Mouse (Mus musculus) gonadal fat pad, adult 2 months (tissue): ENCODE data around the gene Clec2i. TPM values are rescaled to one million over a fixed set of nuclear protein-coding genes. Genes with fewer than 3 reads are reported as not detected.
"Not testable (repeated sequence)": the region's sequence is repeated elsewhere in the genome, so short reads cannot be mapped to it uniquely, and the experiment has no call there.

Experiments used
- DNase-seq: peaks from one replicate; pipeline ENCODE4 v3.0.0-alpha.2; 2012; ENCODE audit warnings: low read depth
- polyA plus RNA-seq: library from polyadenylated mRNA; depleted of rRNA; stranded (reverse); fragments of >200 nt; gene quantifications from 2 replicates; pipeline ENCODE4 v1.2.3, GENCODE M21; 2012

The Clec2i gene
- polyA plus RNA-seq, 1 experiment = 0.22 TPM

DNA sequence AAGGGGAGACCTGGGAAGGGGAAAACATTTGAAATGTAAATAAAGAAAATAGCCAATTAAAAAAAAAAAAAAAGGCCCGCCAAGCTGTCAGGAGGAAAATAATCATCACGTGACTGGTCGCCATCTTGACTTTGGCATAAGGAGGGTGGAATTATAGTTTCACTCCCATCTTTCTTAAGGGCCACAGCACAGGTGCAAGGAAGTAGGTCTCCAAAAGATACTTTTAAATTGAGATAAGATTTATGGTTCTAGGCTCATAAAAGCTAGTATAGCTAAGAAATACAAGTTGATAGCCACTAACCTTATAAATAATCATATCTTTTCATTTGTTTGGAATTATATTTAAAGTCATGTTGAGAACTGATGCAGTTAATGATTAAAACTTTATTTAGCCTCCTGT is 32.5 kb upstream of the Clec2i start:
- no peak for DNase-seq

DNA sequence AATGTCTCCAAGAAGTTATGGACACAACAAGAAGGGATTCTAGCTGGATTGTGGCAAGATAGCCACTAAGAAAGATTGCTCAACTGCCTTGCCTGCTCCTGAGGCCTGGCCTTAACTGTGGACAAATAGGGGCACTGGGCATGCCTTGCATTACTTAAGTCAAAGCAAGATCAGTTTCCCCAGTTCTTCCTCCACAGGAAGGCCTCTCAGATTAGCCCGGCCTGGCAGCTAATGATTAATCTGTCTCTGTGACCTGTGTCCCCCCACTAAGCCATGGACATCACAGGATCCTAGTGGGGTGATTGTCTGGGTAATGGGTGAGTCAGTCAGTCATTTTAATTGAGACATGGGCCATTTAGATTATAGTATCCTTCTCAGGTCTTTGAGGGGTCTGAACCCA is 31.9 kb upstream of the Clec2i start:
- DNase-seq = no peak

DNA sequence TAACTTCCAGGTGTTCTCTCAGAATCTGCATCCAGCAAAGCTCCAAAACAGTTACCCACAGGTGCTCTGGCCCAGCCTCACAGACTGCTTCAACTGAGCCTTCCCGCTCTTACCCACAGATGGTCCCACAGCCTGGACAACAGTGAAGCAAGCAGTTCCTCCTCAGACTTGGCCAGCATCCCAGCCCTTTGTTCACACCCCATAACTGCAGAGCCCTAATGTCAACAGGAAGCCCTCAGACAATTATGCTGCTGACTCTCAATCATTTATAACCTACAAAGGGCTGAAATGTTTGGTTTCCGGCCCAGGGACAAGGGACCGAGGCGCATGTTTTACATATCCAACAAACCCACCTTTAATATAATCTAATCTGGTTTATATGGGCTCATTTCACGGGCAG is 31.1 kb upstream of the Clec2i start:
- no peak for DNase-seq

DNA sequence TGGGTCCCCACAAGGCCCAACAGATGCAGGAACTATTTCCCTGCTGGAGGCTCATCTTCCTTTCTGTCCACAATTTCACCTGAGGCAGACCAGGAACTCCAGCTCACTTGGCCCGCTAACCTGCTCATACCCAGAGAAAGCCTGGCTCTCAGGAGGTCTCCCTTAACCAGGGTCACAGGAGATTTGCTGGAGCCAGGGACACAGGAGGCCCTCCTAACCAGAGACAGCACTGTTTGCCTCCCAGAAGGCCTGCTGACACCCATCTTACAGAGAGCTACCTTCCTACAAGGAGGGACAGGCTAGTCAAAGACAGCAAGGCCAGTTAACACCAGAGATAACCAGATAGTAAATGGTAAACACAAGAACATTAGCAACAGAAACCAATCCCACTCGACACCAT is 29.4 kb upstream of the Clec2i start:
- DNase-seq = no peak

DNA sequence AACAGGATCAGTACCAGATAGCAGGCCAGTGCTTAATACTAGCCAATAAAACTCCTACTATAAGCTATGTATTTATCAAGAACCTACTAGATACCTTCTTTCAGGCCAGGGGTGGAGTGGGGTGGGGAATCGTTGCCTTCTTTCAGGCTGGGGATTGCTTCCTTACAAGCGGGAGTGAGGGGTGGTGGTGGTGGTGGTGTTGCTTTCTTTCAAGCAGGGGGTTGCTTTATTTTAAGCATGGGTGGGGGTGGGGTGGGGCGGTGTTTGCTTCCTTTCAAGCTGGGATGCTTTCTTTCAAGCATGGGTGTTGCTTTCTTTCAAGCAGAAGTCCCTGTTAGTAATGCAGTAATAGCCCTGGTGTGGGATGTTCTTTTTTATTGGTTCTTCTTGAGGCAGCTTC is 18.5 kb upstream of the Clec2i start:
- DNase-seq = no peak

DNA sequence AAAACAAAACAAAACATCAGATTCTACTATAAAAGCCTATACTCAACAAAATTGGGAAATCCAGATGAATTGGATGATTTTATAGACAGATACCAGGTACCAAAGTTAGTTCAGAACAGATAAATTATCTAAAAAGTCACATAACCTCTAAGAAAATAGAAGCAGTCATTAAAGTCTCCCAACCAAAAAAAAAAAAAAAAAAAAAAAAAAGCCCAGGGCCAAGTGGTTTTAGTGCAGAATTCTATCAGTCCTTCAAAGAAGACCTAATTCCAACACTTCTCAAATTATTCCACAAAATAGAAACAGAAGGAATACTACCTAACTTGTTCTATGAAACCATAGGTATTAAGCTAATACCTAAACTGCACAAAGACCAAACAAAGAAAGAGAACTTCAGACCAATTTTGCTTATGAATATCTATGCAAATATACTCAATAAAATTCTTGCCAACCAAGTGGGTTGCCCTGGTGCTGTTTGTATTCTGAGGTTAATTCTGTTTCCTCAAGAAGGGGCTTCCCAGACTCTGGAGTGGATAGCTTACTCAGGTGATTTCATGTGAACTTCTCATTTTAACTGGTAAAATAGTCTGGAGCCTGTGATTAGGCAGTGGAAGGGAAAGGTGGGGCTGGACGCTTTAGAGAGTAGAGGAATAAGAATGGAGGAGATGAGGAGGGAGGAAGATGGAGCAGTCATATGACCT is 15.3 kb upstream of the Clec2i start:
- DNase-seq = no peak

DNA sequence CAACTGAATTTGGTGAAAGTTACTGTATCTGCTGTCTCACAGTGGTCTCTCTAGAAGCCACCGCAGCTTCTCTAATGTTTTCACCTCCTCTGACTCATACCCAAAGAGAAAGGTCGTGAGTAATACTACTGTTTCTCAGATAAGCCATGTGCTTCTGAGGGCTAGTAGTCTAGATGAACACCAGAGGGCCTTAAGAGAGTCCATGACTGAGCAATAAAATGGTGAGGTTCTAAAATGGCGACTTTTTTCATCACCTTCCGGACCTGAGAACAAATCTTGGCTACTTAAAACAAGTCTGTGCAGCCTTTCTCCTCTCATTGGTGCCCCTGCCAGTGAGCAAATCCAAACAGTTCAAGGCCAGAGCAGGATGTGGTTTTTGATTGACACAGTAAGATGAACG is 1.4 kb downstream of the Clec2i start:
- no peak for DNase-seq

DNA sequence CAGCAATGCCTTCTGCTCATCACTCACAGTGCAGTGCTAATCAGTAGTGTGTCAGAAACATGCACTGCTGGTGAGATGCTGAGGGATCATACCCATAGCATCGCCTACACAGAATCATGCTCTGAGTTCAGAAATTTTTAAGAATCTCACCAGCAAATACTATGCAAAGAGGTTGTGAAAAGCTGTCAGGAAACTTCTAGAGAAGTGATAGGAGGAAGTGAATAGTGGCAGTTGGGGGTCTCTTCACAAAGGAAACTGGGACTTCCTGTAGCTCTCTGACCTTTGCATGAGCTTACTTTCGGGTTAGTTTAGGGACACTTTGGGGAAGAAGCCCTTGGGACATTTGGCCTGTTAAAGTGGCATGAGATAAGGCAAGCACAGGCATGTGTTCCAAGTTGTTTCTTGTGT is 3.6 kb downstream of the Clec2i start, which contains the start of gene BC035044:
Gene BC035044 (minus strand): TSS at position 179 of the 408 bp plus-strand sequence.
- DNase-seq = no peak

DNA sequence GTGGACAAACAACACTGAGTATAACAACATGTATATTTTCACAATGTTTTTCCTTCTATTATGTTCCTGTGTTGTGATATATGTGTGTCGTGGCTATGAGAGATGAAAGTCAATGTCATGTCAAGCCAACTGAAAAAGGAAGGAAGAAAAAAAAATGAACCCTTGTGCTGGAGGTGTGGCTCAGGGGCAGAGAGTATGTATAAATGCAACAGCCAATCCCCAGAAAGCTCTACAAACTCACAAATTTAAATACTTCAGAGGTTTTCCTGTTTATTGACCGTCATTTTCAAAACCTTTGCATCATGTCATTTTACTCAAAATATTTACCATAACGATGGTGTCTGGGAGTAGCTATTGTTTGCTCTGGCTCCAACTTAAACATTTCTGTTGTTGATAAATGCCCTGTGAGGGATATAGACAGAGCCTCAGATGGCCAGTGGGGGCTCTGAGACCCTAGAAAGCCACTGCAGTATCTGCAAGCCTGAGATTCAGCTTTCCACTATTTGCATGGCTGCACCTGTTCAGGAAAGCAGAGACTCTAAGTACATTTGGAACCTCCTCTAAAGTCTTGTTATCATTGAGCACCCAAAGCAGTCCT is 8.1 kb downstream of the Clec2i start:
- no peak for DNase-seq

DNA sequence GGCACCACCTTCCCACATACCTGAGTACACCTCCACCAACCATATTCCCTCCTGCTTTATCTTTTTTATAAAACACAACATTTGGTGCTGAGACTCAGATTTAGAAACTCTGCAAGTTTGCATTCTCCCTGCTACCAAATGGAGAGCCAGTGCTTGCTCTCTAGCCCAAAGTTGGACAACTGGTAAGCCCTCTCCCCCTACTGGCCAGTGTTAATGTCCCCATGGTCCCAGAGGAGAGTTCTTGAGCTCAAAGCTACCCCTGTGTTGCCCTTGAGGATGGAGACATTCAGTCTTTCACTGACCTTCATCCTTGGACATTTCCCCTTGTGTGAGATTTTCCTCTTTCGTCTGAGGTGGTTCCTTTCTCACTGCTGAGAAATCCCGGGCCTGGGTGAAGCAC is 12.7 kb downstream of the Clec2i start:
- no peak for DNase-seq

DNA sequence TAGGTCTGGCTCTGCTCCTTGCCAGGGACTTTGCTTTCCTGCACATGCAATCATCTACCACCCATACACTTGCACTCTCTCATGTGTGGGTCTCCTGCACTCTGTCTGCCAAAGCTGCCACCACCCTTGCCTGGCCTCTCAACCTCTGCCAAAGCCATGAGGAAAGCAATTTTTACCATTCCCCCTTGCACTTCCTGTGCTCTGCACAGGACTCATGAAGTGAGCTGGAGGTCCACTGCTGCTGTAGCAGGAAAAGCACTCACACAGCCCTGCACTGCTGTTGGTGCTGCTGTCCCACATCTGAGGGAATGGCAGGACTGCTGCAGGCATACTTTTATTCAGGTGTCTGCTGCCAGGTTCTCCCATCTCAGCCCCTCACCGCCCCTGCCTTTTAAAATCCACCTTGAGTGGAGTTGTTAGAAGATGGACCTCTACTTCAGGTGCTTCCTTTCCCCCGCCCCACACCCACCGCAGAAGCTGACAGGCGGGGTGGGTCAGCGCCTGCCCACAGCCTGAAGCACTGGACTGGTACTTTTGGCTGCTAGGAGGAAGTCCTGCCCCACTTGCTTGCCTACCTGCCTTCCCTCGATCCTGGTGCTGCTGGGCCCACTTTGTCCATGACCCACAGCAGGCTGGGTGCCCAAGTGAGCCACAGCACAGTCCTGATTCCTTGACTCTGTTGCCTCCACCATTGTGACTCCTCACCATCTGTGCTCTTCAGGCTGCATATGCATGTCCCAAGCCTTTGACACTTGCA is 13.6 kb downstream of the Clec2i start:
- DNase-seq = not testable (repeated sequence)

DNA sequence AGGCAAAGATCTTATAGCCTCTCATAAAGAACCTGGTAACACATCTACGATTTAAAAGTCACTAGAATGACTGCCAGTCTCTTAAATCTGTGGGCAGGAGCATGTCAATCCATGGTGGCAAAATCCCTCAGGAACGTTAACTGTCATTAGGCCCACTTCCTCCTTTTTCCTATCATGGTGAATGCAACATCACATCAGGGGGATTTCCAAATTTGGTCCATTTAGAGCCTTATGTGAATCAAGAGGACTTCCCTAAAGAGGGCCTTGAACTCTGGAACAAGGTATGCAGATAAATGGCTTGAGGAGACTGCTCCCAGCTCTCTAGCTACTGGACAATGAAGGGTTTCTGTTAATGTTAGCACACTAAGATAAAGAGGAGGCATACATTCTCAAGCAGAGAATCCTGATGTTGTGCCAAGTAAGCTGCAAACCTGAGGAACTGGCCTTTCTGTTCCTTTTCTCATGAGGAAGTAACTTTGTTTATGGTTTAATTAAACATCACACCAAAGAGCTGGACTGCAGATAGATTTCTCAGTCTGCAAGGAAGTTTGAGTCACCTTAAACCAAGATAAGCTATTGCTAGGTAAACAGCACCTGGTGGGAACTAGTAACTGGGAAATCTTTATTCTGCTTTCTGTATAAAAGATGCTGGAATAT is 26.3 kb downstream of the Clec2i start:
- DNase-seq = no peak

DNA sequence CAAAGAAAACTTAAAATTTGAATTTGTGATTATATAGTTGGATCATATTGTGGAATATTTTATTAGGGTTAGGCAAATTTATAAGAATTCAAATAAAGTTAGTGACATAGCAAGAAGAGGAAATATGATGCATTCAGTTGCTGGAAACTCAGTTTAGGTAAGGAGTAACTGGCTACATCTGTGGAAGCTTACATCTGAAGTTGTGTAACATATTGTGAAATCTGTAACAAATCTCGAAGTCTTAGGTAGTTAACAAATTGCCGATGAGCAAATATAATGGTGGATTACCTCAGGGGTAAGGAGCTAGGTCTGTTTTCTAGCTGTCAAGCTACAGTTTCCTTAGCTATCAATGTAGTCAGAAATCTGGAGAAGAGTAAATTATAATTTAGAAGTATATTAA is 29.9 kb downstream of the Clec2i start:
- DNase-seq = no peak

DNA sequence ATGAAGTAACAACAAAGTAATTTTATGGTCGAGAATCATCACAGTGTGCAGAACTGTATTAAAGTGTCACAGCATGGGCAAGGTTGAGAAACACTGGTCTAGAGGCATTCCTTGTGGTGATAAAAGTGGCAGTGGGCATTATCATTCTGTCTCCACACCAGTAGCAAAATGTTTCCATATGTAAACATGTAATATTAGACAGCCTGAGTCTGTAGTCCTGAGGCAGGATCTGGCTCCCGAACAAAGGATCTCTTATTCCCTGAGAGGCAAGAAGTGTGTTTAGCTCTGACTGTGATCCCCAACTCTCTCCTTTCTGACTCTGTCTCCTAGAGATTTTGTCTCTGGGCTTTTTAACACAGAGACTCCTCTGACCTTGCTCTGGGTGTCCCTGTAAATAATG is 45.7 kb downstream of the Clec2i start:
- no peak for DNase-seq

DNA sequence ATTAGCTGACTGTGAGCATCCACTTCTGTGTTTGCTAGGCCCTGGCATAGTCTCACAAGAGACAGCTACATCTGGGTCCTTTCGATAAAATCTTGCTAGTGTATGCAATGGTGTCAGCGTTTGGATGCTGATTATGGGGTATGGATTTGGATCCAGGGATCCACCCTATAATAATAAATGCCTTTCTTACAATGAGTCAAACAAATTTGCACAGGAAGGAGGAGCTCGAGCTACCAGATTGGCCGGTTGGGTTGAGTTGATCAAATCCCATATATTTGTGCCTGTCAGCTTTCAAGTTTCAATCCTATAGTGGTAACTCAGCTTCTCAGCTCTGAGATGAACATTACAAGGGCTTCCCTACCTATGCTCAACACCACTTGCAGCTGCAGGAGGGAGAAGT is 46.7 kb downstream of the Clec2i start, which contains the start of gene Clec2g:
Gene Clec2g (plus strand): TSS at position 301 of the 400 bp plus-strand sequence.
- DNase-seq = not testable (repeated sequence)

DNA sequence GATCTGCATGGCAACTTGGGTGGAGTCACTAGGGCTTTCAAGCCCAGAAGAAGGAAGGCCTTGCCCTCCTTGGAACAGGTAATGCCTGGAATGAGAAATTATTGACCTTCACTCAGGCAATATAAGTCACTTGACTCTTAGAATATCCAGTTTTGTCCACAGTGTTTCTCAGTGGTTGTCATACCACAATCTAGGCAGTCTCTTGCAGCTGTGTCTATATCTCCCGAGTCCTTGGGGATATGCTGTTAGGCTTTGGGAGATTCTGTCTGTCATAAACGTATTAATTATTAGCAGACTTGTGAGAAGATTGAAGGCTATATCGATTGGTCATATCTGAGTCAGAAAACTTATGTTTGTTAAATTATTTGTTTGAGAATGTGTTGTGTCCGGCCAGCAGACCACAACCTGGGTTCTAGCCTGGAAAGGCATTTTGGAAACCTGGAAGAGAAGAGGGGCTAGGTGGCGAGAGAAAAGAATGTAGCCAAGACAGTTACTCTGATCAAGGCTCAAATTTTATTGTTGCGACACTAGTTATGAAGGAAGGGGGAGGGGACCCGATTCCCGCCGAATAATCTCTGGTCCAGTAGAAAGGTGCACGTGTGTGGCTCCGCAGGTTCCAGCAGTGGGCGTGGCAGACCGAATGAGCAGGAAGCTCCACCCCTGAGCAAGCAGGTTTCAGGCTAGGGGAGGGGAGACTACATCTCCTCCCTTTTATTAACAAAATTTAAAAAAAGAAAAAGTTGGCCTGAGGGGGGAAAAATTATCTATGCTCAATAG is 48.7 kb downstream of the Clec2i start:
- DNase-seq = not testable (repeated sequence)

DNA sequence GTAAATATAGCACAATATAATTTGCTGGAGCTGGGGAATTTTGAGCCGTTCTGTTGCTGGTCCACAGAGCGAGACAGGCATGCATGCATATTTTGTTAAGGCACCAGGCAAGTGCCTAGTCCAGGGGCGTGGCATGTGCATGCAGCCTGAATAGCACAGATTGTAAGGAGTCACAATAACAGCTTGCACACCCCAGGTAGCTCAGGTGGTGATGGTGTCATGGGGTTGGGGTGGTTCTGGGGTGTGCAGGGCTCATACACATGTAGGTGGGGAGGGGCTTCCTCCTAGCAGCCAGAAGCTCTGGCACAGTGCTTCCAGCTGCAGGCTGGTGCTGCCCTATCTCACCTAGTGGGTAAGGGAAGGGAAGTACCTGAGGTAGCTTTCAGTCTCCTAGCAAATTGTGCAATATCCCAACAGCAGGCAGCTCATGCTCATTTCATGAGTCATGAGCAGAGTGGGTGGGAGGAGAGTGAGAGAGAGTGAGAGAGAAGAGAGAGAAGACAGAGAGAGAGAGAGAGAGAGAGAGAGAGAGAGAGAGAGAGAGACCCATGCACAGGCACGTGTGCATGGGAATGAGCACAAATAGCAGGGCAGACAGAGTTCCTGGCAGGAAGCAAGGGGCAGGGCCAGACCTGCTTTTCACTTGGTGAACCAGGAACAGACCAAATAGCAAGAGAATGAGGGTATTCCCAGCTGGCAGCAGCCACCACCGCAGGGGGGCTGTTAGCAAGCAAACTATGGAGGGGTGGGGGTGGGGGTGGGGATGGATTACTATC is 54.4 kb downstream of the Clec2i start:
- no peak for DNase-seq

DNA sequence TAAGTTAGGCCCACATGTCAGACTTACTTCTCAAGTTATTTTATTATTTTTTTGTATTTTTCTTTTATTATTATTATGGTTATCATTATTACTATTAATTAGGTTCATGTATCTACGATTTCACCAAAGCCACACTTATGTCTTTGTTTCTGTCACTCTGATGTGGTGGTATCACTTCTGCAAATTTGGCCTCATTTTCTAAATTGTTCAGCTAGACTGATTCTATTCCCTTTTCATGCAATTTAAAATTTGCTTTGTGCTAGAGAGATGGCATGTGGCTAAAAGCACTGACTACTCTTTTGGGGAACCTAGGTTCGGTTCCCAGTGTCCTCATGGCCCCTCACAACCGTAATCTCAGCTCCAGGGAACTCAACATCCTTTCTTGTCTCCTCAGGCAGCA is 58.2 kb downstream of the Clec2i start:
- DNase-seq = no peak
